Mouse (Mus musculus) lung, postnatal 0 days (tissue): ENCODE data around the gene Ggct.

Experiments
- CTCF ChIP-seq: IDR thresholded peaks from 2 replicates; pipeline ENCODE4 v1.5.1; 2016; ENCODE audit warnings: antibody characterized with exemption, mild to moderate bottlenecking
- EP300 ChIP-seq: IDR thresholded peaks from 2 replicates; pipeline ENCODE4 v1.6.1; 2016; ENCODE audit warnings: antibody characterized with exemption, mild to moderate bottlenecking, control low read depth

DNA sequence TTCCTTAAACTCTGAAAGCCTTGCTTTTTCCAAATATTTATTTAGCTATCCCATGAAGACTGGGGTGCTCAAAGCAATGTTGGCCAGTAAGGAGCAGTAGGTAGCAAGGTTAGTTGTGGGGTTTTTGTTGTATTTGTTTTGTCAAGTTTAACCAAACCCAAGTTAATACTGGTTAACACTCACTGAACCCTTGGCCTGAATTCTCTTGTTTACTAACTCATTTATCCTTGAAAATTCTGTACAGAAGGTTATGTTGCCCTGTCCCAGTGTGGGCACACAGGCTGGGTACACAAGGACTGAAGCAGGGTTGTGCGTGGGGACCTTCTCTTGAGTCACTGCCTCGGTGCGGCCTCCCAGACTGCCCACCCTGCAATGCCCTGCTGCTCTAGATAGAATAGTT, 3.6 kb upstream of the Ggct start:
- TF ChIP-seq CTCF (no peak), EP300 (no peak)
